Mouse (Mus musculus): ENCODE data around the gene Trappc6a. TPM values are rescaled to one million over a fixed set of nuclear protein-coding genes. Genes with fewer than 3 reads are reported as not detected.

Trappc6a gene
- polyA plus RNA-seq, 1 experiment from 2014 or later: 113 TPM

GRCm38 (mm10) chr7:19495521-19496213, 12.5 kb upstream of the Trappc6a start:
- no peak overlapping the region for H3K27ac ChIP-seq (ENCODE audit: low read depth)
- WGBS: 47% methylated on average over 20 of the region's 20 CpGs
- peaks cover 17% of the 10 kb centered on the region for H3K27me3 ChIP-seq (replicated peaks; ENCODE audit: control insufficient read depth, insufficient read depth, low read length)
- no peaks in the 10 kb centered on the region for H3K36me3 ChIP-seq (ENCODE audit: control insufficient read depth, insufficient read depth, low read length)
- no peak overlapping the region for H3K9ac ChIP-seq (ENCODE audit: low read length)
- no peak overlapping the region for H3K4me2 ChIP-seq (ENCODE audit: low read length)
- H3K4me3 ChIP-seq (ENCODE audit: low read depth, low read length): no peak overlapping the region
- DNase-seq (ENCODE audit: low spot score): no peak
- no peak for ATAC-seq (replicated peaks; ENCODE audit: low FRiP score, low TSS enrichment, low read depth)
- no peaks in the 10 kb centered on the region for H3K4me1 ChIP-seq (replicated peaks; ENCODE audit: control insufficient read depth, insufficient read depth, low read length)
- no peaks in the 10 kb centered on the region for H3K9me3 ChIP-seq (ENCODE audit: control insufficient read depth, low read length)

- no peak overlapping the region for H3K4me2 ChIP-seq (ENCODE audit: low read length)
- peaks cover 12% of the 10 kb centered on the region for H3K27me3 ChIP-seq (replicated peaks; ENCODE audit: control insufficient read depth, insufficient read depth, low read length)
- ATAC-seq (replicated peaks; ENCODE audit: low FRiP score, low TSS enrichment, low read depth) (no peak), DNase-seq (ENCODE audit: low spot score) (no peak)
- no peak overlapping the region for H3K4me3 ChIP-seq (ENCODE audit: low read depth, low read length)
- no peaks in the 10 kb centered on the region for H3K4me1 ChIP-seq (replicated peaks; ENCODE audit: control insufficient read depth, insufficient read depth, low read length)
- no peak overlapping the region for H3K27ac ChIP-seq (ENCODE audit: low read depth)
- no peaks in the 10 kb centered on the region for H3K36me3 ChIP-seq (ENCODE audit: control insufficient read depth, insufficient read depth, low read length)
- no peak overlapping the region for H3K9ac ChIP-seq (ENCODE audit: low read length)
- WGBS: 76% methylated on average over 5 of the region's 5 CpGs
- H3K9me3 ChIP-seq (ENCODE audit: control insufficient read depth, low read length): no peaks in the 10 kb centered on the region
Measured at GRCm38 (mm10) chr7:19496214-19496555, 12.0 kb upstream of the Trappc6a start.

- H3K9ac ChIP-seq (ENCODE audit: low read length): no peak overlapping the region
- H3K27me3 ChIP-seq (replicated peaks; ENCODE audit: control insufficient read depth, insufficient read depth, low read length): 0 out of 2 replicates have a peak, but pooled peaks cover 3% of the 10 kb centered on the region
- H3K4me3 ChIP-seq (ENCODE audit: low read depth, low read length): no peak overlapping the region
- DNase-seq (ENCODE audit: low spot score) (no peak), ATAC-seq (replicated peaks; ENCODE audit: low FRiP score, low TSS enrichment, low read depth) (no peak)
- H3K4me1 ChIP-seq (replicated peaks; ENCODE audit: control insufficient read depth, insufficient read depth, low read length): no peaks in the 10 kb centered on the region
- no peak overlapping the region for H3K4me2 ChIP-seq (ENCODE audit: low read length)
- 44% methylated on average over 4 of the region's 4 CpGs for WGBS
- H3K9me3 ChIP-seq (ENCODE audit: control insufficient read depth, low read length): no peaks in the 10 kb centered on the region
- H3K36me3 ChIP-seq (ENCODE audit: control insufficient read depth, insufficient read depth, low read length): no peaks in the 10 kb centered on the region
- H3K27ac ChIP-seq (ENCODE audit: low read depth): no peak overlapping the region
Measured at GRCm38 (mm10) chr7:19498326-19498725, 9.9 kb upstream of the Trappc6a start.

GRCm38 (mm10) chr7:19500420-19501363, 7.5 kb upstream of the Trappc6a start:
- 73% methylated on average over 12 of the region's 12 CpGs for WGBS

GRCm38 (mm10) chr7:19501658-19502057, 6.5 kb upstream of the Trappc6a start:
- no peak for DNase-seq (ENCODE audit: low spot score)
- ATAC-seq (replicated peaks; ENCODE audit: low FRiP score, low TSS enrichment, low read depth): no peak
- Histone ChIP-seq H3K9me3 (ENCODE audit: control insufficient read depth, low read length) (no peaks in the 10 kb centered on the region), H3K36me3 (ENCODE audit: control insufficient read depth, insufficient read depth, low read length) (no peaks in the 10 kb centered on the region), H3K4me1 (replicated peaks; ENCODE audit: control insufficient read depth, insufficient read depth, low read length) (no peaks in the 10 kb centered on the region), H3K27ac (ENCODE audit: low read depth) (no peak overlapping the region), H3K27me3 (replicated peaks; ENCODE audit: control insufficient read depth, insufficient read depth, low read length) (no peaks in the 10 kb centered on the region), H3K4me2 (ENCODE audit: low read length) (no peak overlapping the region), H3K4me3 (ENCODE audit: low read depth, low read length) (no peak overlapping the region), H3K9ac (ENCODE audit: low read length) (no peak overlapping the region)
- WGBS: 71% methylated on average over 4 of the region's 4 CpGs

More at GRCm38 (mm10) chr7:19500420-19501363, 7.5 kb upstream of the Trappc6a start:
- no peak overlapping the region for H3K9ac ChIP-seq (ENCODE audit: low read length)
- H3K27ac ChIP-seq (ENCODE audit: low read depth): no peak overlapping the region
- H3K9me3 ChIP-seq (ENCODE audit: control insufficient read depth, low read length): no peaks in the 10 kb centered on the region
- no peaks in the 10 kb centered on the region for H3K36me3 ChIP-seq (ENCODE audit: control insufficient read depth, insufficient read depth, low read length)
- H3K4me3 ChIP-seq (ENCODE audit: low read depth, low read length): no peak overlapping the region
- H3K4me1 ChIP-seq (replicated peaks; ENCODE audit: control insufficient read depth, insufficient read depth, low read length): no peaks in the 10 kb centered on the region
- DNase-seq (ENCODE audit: low spot score): no peak
- ATAC-seq (replicated peaks; ENCODE audit: low FRiP score, low TSS enrichment, low read depth): no peak
- no peaks in the 10 kb centered on the region for H3K27me3 ChIP-seq (replicated peaks; ENCODE audit: control insufficient read depth, insufficient read depth, low read length)
- no peak overlapping the region for H3K4me2 ChIP-seq (ENCODE audit: low read length)

GRCm38 (mm10) chr7:19503481-19504068, 4.6 kb upstream of the Trappc6a start:
- H3K36me3 ChIP-seq (ENCODE audit: control insufficient read depth, insufficient read depth, low read length): no peaks in the 10 kb centered on the region
- no peaks in the 10 kb centered on the region for H3K9me3 ChIP-seq (ENCODE audit: control insufficient read depth, low read length)
- H3K4me1 ChIP-seq (replicated peaks; ENCODE audit: control insufficient read depth, insufficient read depth, low read length): peaks cover 4% of the 10 kb centered on the region
- 37% methylated on average over 5 of the region's 5 CpGs for WGBS
- no peak overlapping the region for H3K4me2 ChIP-seq (ENCODE audit: low read length)
- no peak overlapping the region for H3K27ac ChIP-seq (ENCODE audit: low read depth)
- ATAC-seq (replicated peaks; ENCODE audit: low FRiP score, low TSS enrichment, low read depth): no peak
- H3K9ac ChIP-seq (ENCODE audit: low read length): no peak overlapping the region
- no peak overlapping the region for H3K4me3 ChIP-seq (ENCODE audit: low read depth, low read length)
- no peak for DNase-seq (ENCODE audit: low spot score)
- H3K27me3 ChIP-seq (replicated peaks; ENCODE audit: control insufficient read depth, insufficient read depth, low read length): no peaks in the 10 kb centered on the region

- Histone ChIP-seq H3K9me3 (ENCODE audit: control insufficient read depth, low read length) (no peaks in the 10 kb centered on the region), H3K4me1 (replicated peaks; ENCODE audit: control insufficient read depth, insufficient read depth, low read length) (peaks cover 12% of the 10 kb centered on the region), H3K4me2 (ENCODE audit: low read length) (no peak overlapping the region), H3K4me3 (ENCODE audit: low read depth, low read length) (peak overlapping the region; percentile 90; the same call in 1 of the 2 replicates), H3K27ac (ENCODE audit: low read depth) (no peak overlapping the region), H3K9ac (ENCODE audit: low read length) (no peak overlapping the region), H3K27me3 (replicated peaks; ENCODE audit: control insufficient read depth, insufficient read depth, low read length) (no peaks in the 10 kb centered on the region), H3K36me3 (ENCODE audit: control insufficient read depth, insufficient read depth, low read length) (no peaks in the 10 kb centered on the region)
- DNase-seq (ENCODE audit: low spot score) (no peak), ATAC-seq (replicated peaks; ENCODE audit: low FRiP score, low TSS enrichment, low read depth) (no peak)
- 43% methylated on average over 6 of the region's 6 CpGs for WGBS
Measured at GRCm38 (mm10) chr7:19506326-19506725, 1.9 kb upstream of the Trappc6a start.

- ATAC-seq (replicated peaks; ENCODE audit: low FRiP score, low TSS enrichment, low read depth) (no peak), DNase-seq (ENCODE audit: low spot score) (peak; percentile 75)
- H3K9me3 ChIP-seq (ENCODE audit: control insufficient read depth, low read length): no peaks in the 10 kb centered on the region
- peak overlapping the region; percentile 95 for H3K4me2 ChIP-seq (ENCODE audit: low read length)
- peak overlapping the region; percentile 86 for H3K9ac ChIP-seq (ENCODE audit: low read length)
- H3K27ac ChIP-seq (ENCODE audit: low read depth): no peak overlapping the region
- H3K27me3 ChIP-seq (replicated peaks; ENCODE audit: control insufficient read depth, insufficient read depth, low read length): no peaks in the 10 kb centered on the region
- under 1% methylated on average over 71 of the region's 71 CpGs for WGBS
- no peaks in the 10 kb centered on the region for H3K36me3 ChIP-seq (ENCODE audit: control insufficient read depth, insufficient read depth, low read length)
- peaks cover 12% of the 10 kb centered on the region for H3K4me1 ChIP-seq (replicated peaks; ENCODE audit: control insufficient read depth, insufficient read depth, low read length)
- peak overlapping the region; percentile 90 for H3K4me3 ChIP-seq (ENCODE audit: low read depth, low read length)
Measured at GRCm38 (mm10) chr7:19506969-19507611, 1.1 kb upstream of the Trappc6a start.

Measured in intestine, embryonic 14.5 days (tissue).